Mouse (Mus musculus) midbrain, embryonic 15.5 days (tissue): ENCODE results near the gene Ccdc163. TPM values are rescaled to one million over a fixed set of nuclear protein-coding genes. Genes with fewer than 3 reads are reported as not detected.
"Not testable (repeated sequence)": the region's sequence is repeated elsewhere in the genome, so short reads cannot be mapped to it uniquely, and the experiment has no call there.

ENCODE experiments used
- ATAC-seq: fragments of 200-750 bp; cut with Nextera tagmentation; replicated peaks from 2 replicates; pipeline ENCODE4 v1.8.0; 2017; ENCODE audit warnings: moderate TSS enrichment
- H3K27ac ChIP-seq: fragments of 300-500 bp; sonication (generic); 2 replicates; pipeline ENCODE4 v1.5.1; 2015; ENCODE audit warnings: mild to moderate bottlenecking, inconsistent platforms
- H3K27me3 ChIP-seq: fragments of 300-500 bp; sonication (generic); replicated peaks from 2 replicates; pipeline ENCODE4 v1.6.1; 2015; ENCODE audit warnings: inconsistent platforms
- H3K36me3 ChIP-seq: fragments of 300-500 bp; sonication (generic); replicated peaks from 2 replicates; pipeline ENCODE4 v1.6.1; 2015; ENCODE audit warnings: inconsistent platforms
- H3K4me1 ChIP-seq: fragments of 300-500 bp; sonication (generic); 2 replicates; pipeline ENCODE4 v1.6.1; 2015; ENCODE audit warnings: inconsistent platforms
- H3K4me2 ChIP-seq: fragments of 300-500 bp; sonication (generic); 2 replicates; pipeline ENCODE4 v1.6.1; 2015; ENCODE audit warnings: inconsistent platforms, mild to moderate bottlenecking, moderate library complexity
- H3K4me3 ChIP-seq: fragments of 300-500 bp; sonication (generic); 2 replicates; pipeline ENCODE4 v1.5.1; 2015; ENCODE audit warnings: mild to moderate bottlenecking, inconsistent platforms
- H3K9ac ChIP-seq: fragments of 300-500 bp; sonication (generic); 2 replicates; pipeline ENCODE4 v1.6.1; 2015; ENCODE audit warnings: mild to moderate bottlenecking, inconsistent platforms
- H3K9me3 ChIP-seq: fragments of 300-500 bp; sonication (generic); 2 replicates; pipeline ENCODE4 v1.6.1; 2016; ENCODE audit warnings: inconsistent platforms
- WGBS: fragments of 180-500 bp; shearing (Covaris S2); methylation state at CpG from one replicate; pipeline ENCODE4 v1.1.7; 2015; ENCODE audit warnings: mixed read lengths; 5-methylcytosine and 5-hydroxymethylcytosine counted together
- polyA plus RNA-seq: library from polyadenylated mRNA; unstranded; fragments of >200 nt; fragmentation: Nextera tagmentation; extraction: Ambion mirVana; gene quantifications from 2 replicates; pipeline ENCODE4 v1.2.1, GENCODE M21; 2015

The Ccdc163 gene
- polyA plus RNA-seq, 1 experiment from 2014 or later: 11.5 TPM

DNA sequence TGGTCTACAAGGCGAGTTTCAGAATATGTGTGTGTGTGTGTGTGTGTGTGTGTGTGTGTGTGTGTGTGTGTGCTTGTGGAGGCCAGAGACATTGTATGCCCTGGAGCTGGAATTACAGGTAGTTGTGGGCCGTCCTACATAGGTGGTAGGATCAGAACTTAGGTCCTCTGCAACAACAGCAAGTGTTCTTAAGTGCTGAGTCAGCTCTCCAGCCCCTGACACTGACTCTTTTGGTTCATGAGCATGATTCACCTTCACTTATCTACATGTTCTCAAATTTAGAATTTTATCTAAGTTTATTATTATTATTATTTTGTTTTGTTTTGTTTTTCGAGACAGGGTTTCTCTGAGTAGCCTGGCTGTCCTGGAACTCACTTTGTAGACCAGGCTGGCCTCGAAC, 27.8 kb upstream of the Ccdc163 start:
- not testable (repeated sequence) for H3K36me3 ChIP-seq, H3K4me3 ChIP-seq, H3K9ac ChIP-seq, H3K4me2 ChIP-seq, H3K4me1 ChIP-seq, H3K9me3 ChIP-seq, H3K27ac ChIP-seq, ATAC-seq, H3K27me3 ChIP-seq
- 87% methylated on average over 4 of the region's 4 CpGs for WGBS

DNA sequence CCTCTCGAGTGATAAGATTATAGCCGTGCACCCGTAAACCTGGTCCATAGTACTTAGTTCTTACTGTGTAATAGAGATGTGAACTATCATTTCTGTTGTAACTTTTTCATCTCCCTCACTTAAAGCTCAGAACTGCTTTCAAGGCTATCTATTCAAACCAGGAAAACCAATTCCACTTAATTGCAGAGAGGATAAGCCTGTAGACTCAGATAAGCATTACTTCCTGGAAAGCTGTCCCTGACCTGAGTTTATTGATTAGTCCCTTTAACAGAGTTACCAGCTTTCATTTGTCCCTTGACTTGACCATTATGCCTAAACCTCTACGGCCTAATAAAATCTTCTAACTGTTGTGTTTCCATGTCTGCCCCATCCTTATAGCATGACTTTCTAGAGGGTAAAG, 24.4 kb upstream of the Ccdc163 start:
- no peaks in the 10 kb centered on the region for H3K9me3 ChIP-seq

DNA sequence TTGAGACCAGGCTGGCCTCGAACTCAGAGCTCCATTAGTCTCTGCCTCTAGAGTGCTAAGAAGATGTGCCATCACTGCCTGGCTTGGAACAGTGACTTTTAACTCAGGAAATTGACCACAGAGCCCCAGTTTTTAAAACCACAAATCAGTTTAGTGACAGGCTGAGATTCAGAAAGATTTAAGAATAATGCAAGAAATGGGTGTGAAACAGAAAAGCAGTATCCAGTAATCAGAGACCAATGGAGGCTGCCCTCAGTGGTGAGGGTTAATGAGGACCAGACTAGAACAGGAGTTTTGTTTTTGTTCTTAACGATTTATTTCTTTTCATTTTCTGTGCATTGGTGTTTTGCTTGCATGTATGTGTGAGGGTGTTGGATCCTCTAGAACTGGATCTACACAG, 23.6 kb upstream of the Ccdc163 start:
- Histone ChIP-seq H3K27me3 (no peaks in the 10 kb centered on the region), H3K4me1 (peaks cover 21% of the 10 kb centered on the region), H3K4me2 (peak overlapping the region; percentile 84), H3K9me3 (no peaks in the 10 kb centered on the region), H3K4me3 (peak overlapping the region; percentile 91), H3K9ac (no peak overlapping the region; the same call in 1 of the 2 replicates), H3K36me3 (no peaks in the 10 kb centered on the region), H3K27ac (peak overlapping the region; percentile 86; the same call in 1 of the 2 replicates)
- 68% methylated on average over 2 of the region's 2 CpGs for WGBS
- ATAC-seq: no peak

More for the DNA sequence above, 24.4 kb upstream of the Ccdc163 start:
- 87% methylated on average over 4 of the region's 4 CpGs for WGBS
- ATAC-seq: no peak
- H3K36me3 ChIP-seq: no peaks in the 10 kb centered on the region
- H3K27me3 ChIP-seq: no peaks in the 10 kb centered on the region
- H3K9ac ChIP-seq: no peak overlapping the region
- H3K27ac ChIP-seq: no peak overlapping the region
- H3K4me2 ChIP-seq: no peak overlapping the region
- H3K4me3 ChIP-seq: no peak overlapping the region
- peaks cover 21% of the 10 kb centered on the region for H3K4me1 ChIP-seq

DNA sequence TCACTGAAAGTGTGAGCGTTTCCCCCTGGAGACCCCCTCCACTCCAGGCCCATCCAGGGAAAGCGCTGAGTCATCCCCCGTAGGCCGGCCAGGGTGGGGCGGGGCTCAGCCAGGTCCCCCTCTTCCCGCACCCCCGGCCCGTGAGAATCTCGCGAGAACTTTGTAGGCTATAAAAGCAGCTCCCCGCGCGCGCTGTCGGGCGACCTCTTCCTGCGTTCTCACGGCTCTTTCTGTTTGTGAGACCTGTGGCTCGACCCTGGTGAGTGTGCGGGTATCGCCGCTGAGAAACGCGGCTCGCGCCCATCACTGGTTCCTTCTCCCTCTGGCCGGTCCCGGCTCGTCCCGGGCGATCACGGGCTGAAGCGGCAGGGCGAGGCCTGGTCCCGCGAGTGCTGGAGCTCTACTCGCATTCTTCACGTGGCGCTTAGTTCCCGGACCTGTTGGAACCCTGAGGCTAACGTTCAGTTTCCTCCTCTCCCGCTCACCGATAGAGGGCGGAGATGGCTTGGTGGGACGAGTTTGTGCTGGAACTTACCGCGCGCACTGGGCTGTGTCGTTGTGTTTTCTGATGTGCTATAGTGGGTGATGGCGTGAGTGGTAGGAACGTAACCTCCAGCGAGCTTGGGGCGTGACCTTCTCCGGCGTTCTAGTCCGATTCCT, 22.8 kb upstream of the Ccdc163 start, which contains the start of gene Prdx1:
Prdx1 (plus strand) TSS at position 143 of the 660 bp plus-strand sequence.
- Histone ChIP-seq H3K9me3 (no peaks in the 10 kb centered on the region), H3K36me3 (no peaks in the 10 kb centered on the region), H3K4me2 (peak within 1 kb of the TSS; percentile 84), H3K27ac (peak within 1 kb of the TSS; percentile 86), H3K27me3 (no peaks in the 10 kb centered on the region), H3K9ac (peak within 1 kb of the TSS; percentile 64), H3K4me1 (peaks cover 21% of the 10 kb centered on the region), H3K4me3 (peak within 1 kb of the TSS; percentile 91)
- peak; percentile 96 for ATAC-seq
- under 1% methylated on average over 56 of the region's 56 CpGs for WGBS

DNA sequence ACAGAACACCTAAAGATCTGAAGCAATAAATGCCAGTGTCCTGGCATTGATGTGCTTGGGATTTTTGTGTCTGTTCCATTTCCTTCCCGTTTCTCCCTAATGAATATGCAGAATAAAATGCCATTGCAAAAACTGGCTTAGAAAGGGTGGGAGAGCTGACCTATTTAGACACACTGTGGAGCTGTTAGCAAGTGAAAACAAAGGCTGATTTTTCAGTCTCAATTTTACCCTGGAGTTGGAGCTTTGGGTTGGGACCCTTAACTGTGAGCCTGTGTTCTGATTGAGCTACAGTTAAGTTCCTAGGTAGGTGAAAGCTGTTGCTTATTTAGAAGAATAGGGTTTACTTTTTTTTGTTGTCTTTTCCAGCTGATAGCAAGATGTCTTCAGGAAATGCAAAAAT, 21.3 kb upstream of the Ccdc163 start:
- Histone ChIP-seq H3K36me3 (peaks cover 2% of the 10 kb centered on the region; the same call in 1 of the 2 replicates), H3K9me3 (no peaks in the 10 kb centered on the region), H3K4me2 (peak overlapping the region; percentile 84), H3K4me1 (peaks cover 21% of the 10 kb centered on the region), H3K4me3 (peak overlapping the region; percentile 91; the same call in 1 of the 2 replicates), H3K9ac (no peak overlapping the region), H3K27me3 (no peaks in the 10 kb centered on the region), H3K27ac (no peak overlapping the region)
- 19% methylated on average over 1 of the region's 1 CpGs for WGBS
- ATAC-seq: no peak

DNA sequence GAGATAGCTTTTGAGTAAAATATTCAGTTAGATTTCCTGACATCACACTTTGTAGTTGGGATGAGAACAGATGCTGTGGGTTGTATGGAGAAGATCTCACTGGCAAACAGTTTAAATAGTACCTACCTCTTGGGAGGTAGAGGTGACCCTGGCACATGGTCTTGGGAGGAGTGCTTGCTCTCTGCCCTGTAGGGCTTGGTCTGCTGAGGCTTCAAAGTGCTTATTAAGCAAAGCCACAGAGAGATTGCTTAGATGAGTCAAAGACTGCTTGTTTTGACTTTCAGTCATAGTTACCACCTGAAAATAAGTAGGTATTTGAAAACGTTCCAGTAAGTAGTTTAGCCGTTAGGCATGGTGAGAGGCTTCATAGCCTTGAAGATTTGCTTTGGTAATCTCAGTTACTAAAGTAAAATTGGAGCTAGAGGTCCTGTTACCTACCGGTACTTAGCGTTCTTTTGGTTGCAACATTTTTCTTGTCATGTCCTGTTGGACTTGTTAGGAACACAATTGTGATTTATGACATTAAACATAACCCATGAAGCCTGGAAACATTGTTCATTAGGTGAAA, 18.9 kb upstream of the Ccdc163 start:
- no peaks in the 10 kb centered on the region for H3K27me3 ChIP-seq
- H3K4me2 ChIP-seq: no peak overlapping the region
- no peak overlapping the region for H3K27ac ChIP-seq
- H3K4me1 ChIP-seq: peaks cover 21% of the 10 kb centered on the region
- 92% methylated on average over 4 of the region's 4 CpGs for WGBS
- ATAC-seq: no peak
- no peak overlapping the region for H3K4me3 ChIP-seq
- peaks cover 12% of the 10 kb centered on the region; the same call in 1 of the 2 replicates for H3K36me3 ChIP-seq
- H3K9me3 ChIP-seq: no peaks in the 10 kb centered on the region
- H3K9ac ChIP-seq: no peak overlapping the region

DNA sequence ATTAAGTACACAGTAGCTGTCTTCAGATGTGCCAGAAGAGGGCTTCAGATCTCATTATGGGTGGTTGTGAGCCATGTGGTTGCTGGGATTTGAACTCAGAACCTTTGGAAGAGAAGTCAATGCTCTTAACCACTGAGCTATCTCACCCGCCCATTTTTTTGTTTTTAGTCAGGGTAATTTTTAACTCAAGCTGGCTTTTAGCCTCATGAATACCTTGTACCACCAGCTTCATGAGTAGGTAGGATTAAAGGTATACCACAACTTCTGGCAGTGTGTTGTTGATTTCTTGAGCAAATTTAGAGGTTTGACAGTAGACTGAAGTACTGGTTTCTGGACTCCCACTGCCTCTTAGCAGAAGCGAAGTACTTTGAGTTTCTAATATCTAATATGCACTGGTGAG, 16.2 kb upstream of the Ccdc163 start:
- Histone ChIP-seq H3K4me1 (peaks cover 2% of the 10 kb centered on the region), H3K4me2 (no peak overlapping the region), H3K27me3 (no peaks in the 10 kb centered on the region), H3K27ac (no peak overlapping the region), H3K9ac (no peak overlapping the region), H3K36me3 (peaks cover 13% of the 10 kb centered on the region; the same call in 1 of the 2 replicates), H3K9me3 (no peaks in the 10 kb centered on the region), H3K4me3 (no peak overlapping the region)
- 99% methylated on average over 2 of the region's 2 CpGs for WGBS
- ATAC-seq: no peak

DNA sequence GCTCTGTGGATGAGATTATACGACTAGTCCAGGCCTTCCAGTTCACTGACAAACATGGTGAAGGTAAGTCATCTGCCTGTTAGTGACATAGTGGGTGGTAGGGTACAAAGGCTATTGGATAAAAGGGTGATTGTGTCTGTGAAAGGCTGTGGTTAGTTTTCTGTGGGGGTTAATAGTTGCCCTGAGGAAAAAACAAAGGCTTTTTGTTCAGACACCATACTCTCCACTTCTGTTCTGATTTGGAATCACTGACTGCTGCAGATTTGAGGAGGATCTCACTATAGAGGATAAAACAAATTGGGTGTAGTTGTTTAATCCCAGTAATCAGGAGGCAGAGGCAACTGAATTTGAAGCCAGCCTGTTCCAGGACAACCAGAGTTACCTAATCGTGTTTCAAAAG, 14.5 kb upstream of the Ccdc163 start:
- H3K27ac ChIP-seq: no peak overlapping the region
- no peak for ATAC-seq
- H3K4me1 ChIP-seq: no peaks in the 10 kb centered on the region
- H3K9me3 ChIP-seq: no peaks in the 10 kb centered on the region
- no peaks in the 10 kb centered on the region for H3K27me3 ChIP-seq
- peaks cover 16% of the 10 kb centered on the region; the same call in 1 of the 2 replicates for H3K36me3 ChIP-seq
- no peak overlapping the region for H3K4me2 ChIP-seq
- H3K4me3 ChIP-seq: no peak overlapping the region
- 91% methylated on average over 2 of the region's 2 CpGs for WGBS
- H3K9ac ChIP-seq: no peak overlapping the region

DNA sequence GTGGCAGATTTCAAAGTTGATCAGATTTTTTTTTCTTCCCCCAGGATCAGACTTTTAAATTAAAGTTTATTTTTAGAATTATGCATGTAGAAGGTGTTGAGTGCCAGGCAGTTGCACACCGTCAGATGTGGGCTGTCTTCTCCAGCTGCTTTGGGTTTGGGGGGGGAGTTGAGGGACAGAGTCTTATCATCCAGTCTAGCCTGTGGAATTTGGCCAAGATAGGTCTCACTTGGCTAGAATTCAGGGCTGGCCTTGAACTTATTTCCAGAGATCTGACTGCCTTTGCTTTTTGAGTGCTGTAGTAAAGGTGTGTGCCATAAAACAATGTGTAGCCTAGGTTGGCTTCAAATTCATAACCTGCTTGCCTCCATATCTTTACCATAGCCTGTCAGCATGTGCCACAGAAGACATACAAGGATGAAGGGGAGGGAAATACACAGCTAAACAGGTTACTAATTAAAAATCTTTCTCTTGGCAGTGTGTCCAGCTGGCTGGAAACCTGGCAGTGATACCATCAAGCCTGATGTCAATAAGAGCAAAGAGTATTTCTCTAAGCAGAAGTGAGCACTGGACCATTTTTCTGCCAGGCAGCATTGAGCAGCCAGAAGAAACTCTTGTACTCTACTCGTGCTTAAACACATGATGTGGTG, 9.5 kb upstream of the Ccdc163 start:
- H3K27me3 ChIP-seq: no peaks in the 10 kb centered on the region
- WGBS: 83% methylated on average over 2 of the region's 2 CpGs
- H3K9me3 ChIP-seq: no peaks in the 10 kb centered on the region
- no peak overlapping the region for H3K9ac ChIP-seq
- H3K27ac ChIP-seq: no peak overlapping the region
- ATAC-seq: no peak
- H3K4me1 ChIP-seq: no peaks in the 10 kb centered on the region
- H3K4me3 ChIP-seq: no peak overlapping the region
- peaks cover 5% of the 10 kb centered on the region; the same call in 1 of the 2 replicates for H3K36me3 ChIP-seq
- no peak overlapping the region for H3K4me2 ChIP-seq

DNA sequence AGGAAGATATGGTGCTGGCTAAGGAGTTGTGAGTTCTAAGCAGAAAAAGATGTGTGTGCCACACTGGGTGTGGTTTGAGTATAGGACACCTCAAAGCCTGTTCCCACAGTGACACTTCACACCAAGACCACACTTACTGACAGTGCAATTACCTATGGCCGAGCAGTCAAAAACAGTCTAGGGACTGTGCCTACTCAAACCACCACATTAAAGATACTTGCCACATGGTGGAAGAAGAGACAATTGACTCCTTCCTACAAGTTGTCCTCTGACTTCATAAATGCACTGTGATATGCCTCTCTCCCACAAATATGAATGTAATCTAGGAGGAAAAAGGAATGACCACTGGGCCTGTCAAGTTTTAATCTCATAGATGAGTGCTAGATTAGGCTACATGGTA, 7.3 kb upstream of the Ccdc163 start:
- no peak overlapping the region for H3K4me3 ChIP-seq
- H3K27ac ChIP-seq: no peak overlapping the region
- no peak overlapping the region for H3K4me2 ChIP-seq
- 0 out of 2 replicates have a peak, but pooled peaks cover 4% of the 10 kb centered on the region for H3K36me3 ChIP-seq
- no peak for ATAC-seq
- H3K9ac ChIP-seq: no peak overlapping the region
- no peaks in the 10 kb centered on the region for H3K4me1 ChIP-seq
- 96% methylated on average over 1 of the region's 1 CpGs for WGBS
- no peaks in the 10 kb centered on the region for H3K9me3 ChIP-seq
- no peaks in the 10 kb centered on the region for H3K27me3 ChIP-seq

DNA sequence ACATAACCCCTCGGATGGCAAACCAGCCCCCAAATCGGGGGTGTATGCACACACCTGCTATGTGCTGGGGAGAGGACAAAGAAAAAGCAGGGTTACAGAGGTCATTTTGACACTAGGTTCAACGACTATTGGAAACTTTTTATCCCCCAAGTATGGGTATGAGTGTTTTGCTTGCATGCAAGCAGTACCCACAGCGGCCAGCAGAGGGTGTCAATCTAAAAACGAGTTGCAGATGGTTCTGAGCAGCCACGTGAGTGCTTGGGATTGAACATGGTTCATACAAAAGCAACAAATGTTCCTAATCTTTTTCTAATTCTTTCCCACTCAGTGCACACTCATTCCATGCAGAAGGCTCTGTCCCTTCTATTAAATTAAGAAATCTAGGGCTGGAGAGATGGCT, 4.5 kb upstream of the Ccdc163 start:
- no peak for ATAC-seq
- Histone ChIP-seq H3K27me3 (no peaks in the 10 kb centered on the region), H3K4me1 (peaks cover 8% of the 10 kb centered on the region), H3K4me2 (no peak overlapping the region), H3K4me3 (no peak overlapping the region), H3K9me3 (no peaks in the 10 kb centered on the region), H3K27ac (no peak overlapping the region), H3K36me3 (no peaks in the 10 kb centered on the region), H3K9ac (no peak overlapping the region)
- WGBS: 39% methylated on average over 6 of the region's 6 CpGs

DNA sequence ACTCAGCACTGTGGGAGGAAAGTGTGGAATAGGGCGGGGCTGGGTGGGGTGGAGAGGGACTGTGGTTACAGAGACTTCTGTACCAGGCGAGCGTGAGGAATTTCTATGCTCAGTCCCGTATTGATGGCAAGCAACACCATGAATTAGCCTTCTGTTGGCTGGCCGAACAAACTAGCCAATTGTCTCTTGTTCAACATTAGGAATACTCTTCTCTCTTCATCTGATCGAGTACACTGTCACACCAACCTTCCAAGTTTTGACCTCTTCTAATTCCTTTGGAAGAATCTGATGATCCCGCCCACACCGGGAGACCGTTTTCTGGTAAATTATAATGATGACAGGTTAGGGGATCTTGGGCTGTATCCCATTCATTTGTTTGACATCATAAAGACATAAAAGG, 643 bp upstream of the Ccdc163 start:
- Histone ChIP-seq H3K9me3 (no peaks in the 10 kb centered on the region), H3K4me2 (peak overlapping the region; percentile 70), H3K27me3 (no peaks in the 10 kb centered on the region), H3K4me3 (peak overlapping the region; percentile 63), H3K9ac (peak overlapping the region; percentile 60), H3K27ac (peak overlapping the region; percentile 73), H3K4me1 (peaks cover 13% of the 10 kb centered on the region), H3K36me3 (no peaks in the 10 kb centered on the region)
- WGBS: 20% methylated on average over 9 of the region's 9 CpGs
- ATAC-seq: peak; percentile 12; the same call in 1 of the 2 replicates
